Mouse (Mus musculus) hindbrain, embryonic 12.5 days (tissue): ENCODE data around the gene Arhgap27. TPM values are rescaled to one million over a fixed set of nuclear protein-coding genes. Genes with fewer than 3 reads are reported as not detected.

Source experiments
- polyA plus RNA-seq: library from polyadenylated mRNA; unstranded; fragments of >200 nt; fragmentation: Nextera tagmentation; extraction: Ambion mirVana; gene quantifications from 2 replicates; pipeline ENCODE4 v1.2.1, GENCODE M21; 2016

Gene Arhgap27
- polyA plus RNA-seq, 1 experiment from 2014 or later, result 5.9 TPM

Other genes starting within 250 kb of the Arhgap27 start
- 3.8 and 4.0 TPM in 2 replicates for gene Hexim1, start 247.5 kb downstream of the Arhgap27 start, polyA plus RNA-seq
- 12.0 and 12.9 TPM in 2 replicates for gene Hexim2, start 231.3 kb downstream of the Arhgap27 start, polyA plus RNA-seq
- 1.4 and 1.6 TPM in 2 replicates for gene Fmnl1, start 192.6 kb downstream of the Arhgap27 start, polyA plus RNA-seq
- gene 1700023F06Rik, start 155.1 kb downstream of the Arhgap27 start, polyA plus RNA-seq, result 0.34 and 0.71 TPM in 2 replicates
- gene Spata32, start 145.3 kb downstream of the Arhgap27 start, polyA plus RNA-seq, result 0.21 TPM in 1 of 2 replicates, not detected in the other
- gene Map3k14, start 96.2 kb downstream of the Arhgap27 start, polyA plus RNA-seq, result 3.9 and 4.8 TPM in 2 replicates
- gene Plekhm1, start 49.0 kb upstream of the Arhgap27 start, polyA plus RNA-seq, result 11.5 and 12.1 TPM in 2 replicates
- gene Lrrc37a, start 140.9 kb upstream of the Arhgap27 start, polyA plus RNA-seq, result not detected in 2 replicates